Mouse (Mus musculus) midbrain, embryonic 13.5 days (tissue): ENCODE results near the gene Kifc1. TPM values are rescaled to one million over a fixed set of nuclear protein-coding genes. Genes with fewer than 3 reads are reported as not detected.
A peak's percentile ranks its signal among the peaks of the same experiment; 100 is the strongest.
"Not testable (repeated sequence)": the region's sequence is repeated elsewhere in the genome, so short reads cannot be mapped to it uniquely, and the experiment has no call there.

Experiments used
- ATAC-seq: fragments of 200-750 bp; cut with Nextera tagmentation; 2 replicates; pipeline ENCODE4 v1.8.0; 2017; ENCODE audit warnings: mild to moderate bottlenecking, moderate TSS enrichment, moderate library complexity
- H3K27ac ChIP-seq: fragments of 300-500 bp; sonication (generic); 2 replicates; pipeline ENCODE4 v1.5.1; 2015; ENCODE audit warnings: inconsistent platforms, mild to moderate bottlenecking, moderate library complexity
- H3K27me3 ChIP-seq: fragments of 300-500 bp; sonication (generic); 2 replicates; pipeline ENCODE4 v1.6.1; 2015; ENCODE audit warnings: mild to moderate bottlenecking, inconsistent platforms
- H3K36me3 ChIP-seq: fragments of 300-500 bp; sonication (generic); 2 replicates; pipeline ENCODE4 v1.6.1; 2015; ENCODE audit warnings: mild to moderate bottlenecking, inconsistent platforms
- H3K4me1 ChIP-seq: fragments of 300-500 bp; sonication (generic); replicated peaks from 2 replicates; pipeline ENCODE4 v1.6.1; 2015; ENCODE audit warnings: inconsistent platforms
- H3K4me2 ChIP-seq: fragments of 300-500 bp; sonication (generic); replicated peaks from 2 replicates; pipeline ENCODE4 v1.6.1; 2015; ENCODE audit warnings: moderate library complexity, mild to moderate bottlenecking, inconsistent platforms
- H3K4me3 ChIP-seq: fragments of 300-500 bp; sonication (generic); replicated peaks from 2 replicates; pipeline ENCODE4 v1.5.1; 2015; ENCODE audit warnings: mild to moderate bottlenecking, inconsistent platforms
- H3K9ac ChIP-seq: fragments of 300-500 bp; sonication (generic); replicated peaks from 2 replicates; pipeline ENCODE4 v1.6.1; 2015; ENCODE audit warnings: mild to moderate bottlenecking, inconsistent platforms
- H3K9me3 ChIP-seq: fragments of 300-500 bp; sonication (generic); 2 replicates; pipeline ENCODE4 v1.6.1; 2016; ENCODE audit warnings: mild to moderate bottlenecking, inconsistent platforms
- WGBS: fragments of 180-500 bp; shearing (Covaris S2); methylation state at CpG from one replicate; pipeline ENCODE4 v1.1.7; 2015; 5-methylcytosine and 5-hydroxymethylcytosine counted together
- polyA plus RNA-seq: library from polyadenylated mRNA; unstranded; fragments of >200 nt; fragmentation: Nextera tagmentation; extraction: Ambion mirVana; gene quantifications from 2 replicates; pipeline ENCODE4 v1.2.1, GENCODE M21; 2015

Gene Kifc1
- polyA plus RNA-seq, 1 experiment from 2014 or later = 3.0 TPM

GRCm38 (mm10) chr17:33897114-33897794 is 6.8 kb upstream of the Kifc1 start:
- 42% methylated on average over 6 of the region's 6 CpGs for WGBS

GRCm38 (mm10) chr17:33893011-33893410 is 2.5 kb upstream of the Kifc1 start:
- H3K27me3 ChIP-seq, H3K36me3 ChIP-seq, ATAC-seq, H3K4me2 ChIP-seq, H3K27ac ChIP-seq, H3K4me3 ChIP-seq, H3K9me3 ChIP-seq, H3K9ac ChIP-seq: not testable (repeated sequence)
- H3K4me1 ChIP-seq = peaks cover 16% of the 10 kb centered on the region
- 81% methylated on average over 4 of the region's 4 CpGs for WGBS

More at GRCm38 (mm10) chr17:33897114-33897794, 6.8 kb upstream of the Kifc1 start:
- no peak overlapping the region for H3K4me2 ChIP-seq
- H3K27me3 ChIP-seq = peaks cover 3% of the 10 kb centered on the region; the same call in 1 of the 2 replicates
- no peaks in the 10 kb centered on the region for H3K4me1 ChIP-seq
- no peak overlapping the region for H3K9ac ChIP-seq
- no peak overlapping the region for H3K4me3 ChIP-seq
- H3K9me3 ChIP-seq = no peaks in the 10 kb centered on the region
- ATAC-seq = no peak
- no peaks in the 10 kb centered on the region for H3K36me3 ChIP-seq
- no peak overlapping the region for H3K27ac ChIP-seq

GRCm38 (mm10) chr17:33892429-33892828 is 2.0 kb upstream of the Kifc1 start:
- no peaks in the 10 kb centered on the region for H3K9me3 ChIP-seq
- H3K4me3 ChIP-seq = no peak overlapping the region
- 14% methylated on average over 7 of the region's 7 CpGs for WGBS
- no peak overlapping the region for H3K4me2 ChIP-seq
- no peak overlapping the region for H3K9ac ChIP-seq
- no peak overlapping the region for H3K27ac ChIP-seq
- H3K36me3 ChIP-seq = no peaks in the 10 kb centered on the region
- peaks cover 19% of the 10 kb centered on the region for H3K4me1 ChIP-seq
- ATAC-seq = no peak
- H3K27me3 ChIP-seq = peaks cover 3% of the 10 kb centered on the region; the same call in 1 of the 2 replicates

- H3K27ac ChIP-seq, ATAC-seq, H3K27me3 ChIP-seq, H3K4me3 ChIP-seq, H3K4me2 ChIP-seq, H3K9ac ChIP-seq, H3K36me3 ChIP-seq, H3K9me3 ChIP-seq: not testable (repeated sequence)
- H3K4me1 ChIP-seq = peaks cover 19% of the 10 kb centered on the region
- WGBS = 72% methylated on average over 6 of the region's 6 CpGs
Measured at GRCm38 (mm10) chr17:33891892-33892291, 1.4 kb upstream of the Kifc1 start.

- ATAC-seq = no peak
- peaks cover 19% of the 10 kb centered on the region for H3K4me1 ChIP-seq
- no peak overlapping the region for H3K27ac ChIP-seq
- WGBS = 58% methylated on average over 2 of the region's 2 CpGs
- no peak overlapping the region for H3K9ac ChIP-seq
- H3K4me2 ChIP-seq = no peak overlapping the region
- no peaks in the 10 kb centered on the region for H3K9me3 ChIP-seq
- no peaks in the 10 kb centered on the region for H3K36me3 ChIP-seq
- H3K4me3 ChIP-seq = no peak overlapping the region
- H3K27me3 ChIP-seq = peaks cover 3% of the 10 kb centered on the region; the same call in 1 of the 2 replicates
Measured at GRCm38 (mm10) chr17:33891357-33891756, 896 bp upstream of the Kifc1 start.

- under 1% methylated on average over 42 of the region's 44 CpGs for WGBS
- ATAC-seq, H3K9me3 ChIP-seq, H3K27me3 ChIP-seq, H3K36me3 ChIP-seq: not testable (repeated sequence)
- Histone ChIP-seq H3K4me2 (peak overlapping the region; percentile 72), H3K27ac (0 out of 2 replicates have a peak overlapping the region, but pooled peaks have one; percentile 25), H3K4me3 (peak overlapping the region; percentile 64), H3K4me1 (peaks cover 19% of the 10 kb centered on the region), H3K9ac (peak overlapping the region; percentile 69)
Measured at GRCm38 (mm10) chr17:33889941-33890532, 424 bp downstream of the Kifc1 start.

- ATAC-seq, H3K4me3 ChIP-seq, H3K36me3 ChIP-seq, H3K27me3 ChIP-seq, H3K9me3 ChIP-seq, H3K27ac ChIP-seq: not testable (repeated sequence)
- Histone ChIP-seq H3K4me2 (0 out of 2 replicates have a peak overlapping the region, but pooled peaks have one; percentile 72), H3K4me1 (peaks cover 19% of the 10 kb centered on the region), H3K9ac (0 out of 2 replicates have a peak overlapping the region, but pooled peaks have one; percentile 32)
Measured at GRCm38 (mm10) chr17:33888230-33888629, 2.2 kb downstream of the Kifc1 start.

GRCm38 (mm10) chr17:33887802-33888201 is 2.7 kb downstream of the Kifc1 start:
- 77% methylated on average over 2 of the region's 2 CpGs for WGBS
- not testable (repeated sequence) for ATAC-seq, H3K4me2 ChIP-seq, H3K27me3 ChIP-seq, H3K27ac ChIP-seq, H3K9me3 ChIP-seq, H3K4me3 ChIP-seq, H3K36me3 ChIP-seq
- H3K9ac ChIP-seq = 0 out of 2 replicates have a peak overlapping the region, but pooled peaks have one; percentile 32
- peaks cover 19% of the 10 kb centered on the region for H3K4me1 ChIP-seq

GRCm38 (mm10) chr17:33884320-33884719 is 6.1 kb downstream of the Kifc1 start:
- not testable (repeated sequence) for H3K27ac ChIP-seq, H3K9me3 ChIP-seq, H3K4me2 ChIP-seq, H3K4me3 ChIP-seq, H3K27me3 ChIP-seq, H3K9ac ChIP-seq, ATAC-seq
- WGBS = 91% methylated on average over 10 of the region's 11 CpGs
- peaks cover 13% of the 10 kb centered on the region for H3K4me1 ChIP-seq
- H3K36me3 ChIP-seq = peaks cover 30% of the 10 kb centered on the region

GRCm38 (mm10) chr17:33875797-33876196 is 14.7 kb downstream of the Kifc1 start:
- peaks cover 11% of the 10 kb centered on the region; the same call in 1 of the 2 replicates for H3K36me3 ChIP-seq
- H3K9ac ChIP-seq, H3K27me3 ChIP-seq, H3K27ac ChIP-seq, H3K4me3 ChIP-seq, H3K4me2 ChIP-seq, H3K9me3 ChIP-seq, ATAC-seq, H3K4me1 ChIP-seq: not testable (repeated sequence)
- 72% methylated on average over 5 of the region's 5 CpGs for WGBS

GRCm38 (mm10) chr17:33874411-33874810 is 16.1 kb downstream of the Kifc1 start:
- Histone ChIP-seq H3K4me3 (no peak overlapping the region), H3K4me2 (no peak overlapping the region), H3K27ac (no peak overlapping the region), H3K9ac (no peak overlapping the region), H3K4me1 (no peaks in the 10 kb centered on the region), H3K9me3 (no peaks in the 10 kb centered on the region), H3K36me3 (peaks cover 4% of the 10 kb centered on the region; the same call in 1 of the 2 replicates), H3K27me3 (no peaks in the 10 kb centered on the region)
- ATAC-seq = no peak
- 94% methylated on average over 11 of the region's 11 CpGs for WGBS

- H3K9me3 ChIP-seq, H3K27me3 ChIP-seq, H3K4me2 ChIP-seq, H3K4me1 ChIP-seq, H3K27ac ChIP-seq, ATAC-seq, H3K4me3 ChIP-seq, H3K36me3 ChIP-seq, H3K9ac ChIP-seq: not testable (repeated sequence)
- 92% methylated on average over 4 of the region's 12 CpGs for WGBS
Measured at GRCm38 (mm10) chr17:33873537-33873936, 16.9 kb downstream of the Kifc1 start, which contains the start of gene Gm7029. TSS of gene Gm7029 (plus strand) at chr17:33873837.
